Mouse (Mus musculus) thymus, postnatal 10 days (tissue): ENCODE data around the gene Mark1.
A peak's percentile ranks its signal among the peaks of the same experiment; 100 is the strongest.

Experiments
- DNase-seq, 2 experiments: peaks; one replicate each; pipeline ENCODE4 v3.0.0; 2021; ENCODE audit warnings: low spot score in 2 of 2

Mark1 gene

GRCm38 (mm10) chr1:184963121-184963693 lies 36.2 kb downstream of the Mark1 start:
- DNase-seq, result no peak

- DNase-seq, result no peak
These were observed 37.5 kb downstream of the Mark1 start for GRCm38 (mm10) chr1:184961853-184962252.

- DNase-seq, result no peak
These were observed 40.6 kb downstream of the Mark1 start for GRCm38 (mm10) chr1:184958818-184959217.

- no peak for DNase-seq
These were observed 41.0 kb downstream of the Mark1 start for GRCm38 (mm10) chr1:184958388-184958787.

- no peak for DNase-seq
These were observed 47.6 kb downstream of the Mark1 start for GRCm38 (mm10) chr1:184951758-184952157.

- no peak for DNase-seq
These were observed 48.3 kb downstream of the Mark1 start for GRCm38 (mm10) chr1:184951057-184951456.

- no peak for DNase-seq
These were observed 61.3 kb downstream of the Mark1 start for GRCm38 (mm10) chr1:184938106-184938505.

- no peak for DNase-seq
These were observed 63.4 kb downstream of the Mark1 start for GRCm38 (mm10) chr1:184935980-184936379.

GRCm38 (mm10) chr1:184935490-184935889 lies 63.9 kb downstream of the Mark1 start:
- no peak for DNase-seq

GRCm38 (mm10) chr1:184931097-184931496 lies 68.3 kb downstream of the Mark1 start:
- DNase-seq, result no peak

GRCm38 (mm10) chr1:184928382-184928781 lies 71.0 kb downstream of the Mark1 start:
- no peak for DNase-seq

- DNase-seq, result no peak
These were observed 71.5 kb downstream of the Mark1 start for GRCm38 (mm10) chr1:184927911-184928310.

- no peak for DNase-seq
These were observed 76.5 kb downstream of the Mark1 start for GRCm38 (mm10) chr1:184922824-184923223.

GRCm38 (mm10) chr1:184920057-184920456 lies 79.3 kb downstream of the Mark1 start:
- no peak for DNase-seq

- DNase-seq, result peak in 1 of 2 experiments; percentile 14
These were observed 81.0 kb downstream of the Mark1 start for GRCm38 (mm10) chr1:184918227-184918888.

- no peak for DNase-seq
These were observed 87.0 kb downstream of the Mark1 start for GRCm38 (mm10) chr1:184912336-184912735.

- DNase-seq, result no peak
These were observed 87.5 kb downstream of the Mark1 start for GRCm38 (mm10) chr1:184911861-184912260.

GRCm38 (mm10) chr1:184908558-184908957 lies 90.8 kb downstream of the Mark1 start:
- DNase-seq, result no peak

- no peak for DNase-seq
These were observed 93.2 kb downstream of the Mark1 start for GRCm38 (mm10) chr1:184905904-184906745.

- DNase-seq, result no peak
These were observed 94.0 kb downstream of the Mark1 start for GRCm38 (mm10) chr1:184905371-184905770.

GRCm38 (mm10) chr1:184903697-184904096 lies 95.7 kb downstream of the Mark1 start:
- no peak for DNase-seq

GRCm38 (mm10) chr1:184902886-184903285 lies 96.5 kb downstream of the Mark1 start:
- no peak for DNase-seq

- no peak for DNase-seq
These were observed 102.0 kb downstream of the Mark1 start for GRCm38 (mm10) chr1:184897350-184897749.
